Mouse (Mus musculus) limb, embryonic 10.5 days (tissue): ENCODE data around the gene P2ry6. TPM values are rescaled to one million over a fixed set of nuclear protein-coding genes. Genes with fewer than 3 reads are reported as not detected.

Experiments
- DNase-seq: peaks from one replicate; pipeline ENCODE4 v3.0.0-alpha.2; 2017; ENCODE audit warnings: low spot score
- H3K27ac ChIP-seq: fragments of 300-500 bp; sonication (generic); 2 replicates; pipeline ENCODE4 v1.5.1; 2016; ENCODE audit warnings: mild to moderate bottlenecking
- H3K27me3 ChIP-seq: fragments of 300-500 bp; sonication (generic); 2 replicates; pipeline ENCODE4 v1.6.1; 2016; ENCODE audit warnings: low read depth, mild to moderate bottlenecking; ENCODE audit not compliant: poor library complexity, severe bottlenecking
- H3K36me3 ChIP-seq: fragments of 300-500 bp; sonication (generic); 2 replicates; pipeline ENCODE4 v1.6.1; 2016; ENCODE audit warnings: mild to moderate bottlenecking, moderate library complexity
- H3K4me1 ChIP-seq: fragments of 300-500 bp; sonication (generic); 2 replicates; pipeline ENCODE4 v1.6.1; 2016
- H3K4me3 ChIP-seq: fragments of 300-500 bp; sonication (generic); 2 replicates; pipeline ENCODE4 v1.5.1; 2016; ENCODE audit warnings: mild to moderate bottlenecking, moderate library complexity
- H3K9me3 ChIP-seq: fragments of 300-500 bp; sonication (generic); replicated peaks from 2 replicates; pipeline ENCODE4 v1.6.1; 2016; ENCODE audit warnings: mild to moderate bottlenecking
- WGBS: fragments of 180-500 bp; shearing (Covaris S2); methylation state at CpG from one replicate; pipeline ENCODE4 v1.1.7; 2016; 5-methylcytosine and 5-hydroxymethylcytosine counted together
- polyA plus RNA-seq: library from polyadenylated mRNA; unstranded; fragments of >200 nt; fragmentation: Nextera tagmentation; extraction: Ambion mirVana; gene quantifications from 2 replicates; pipeline ENCODE4 v1.2.1, GENCODE M21; 2016

The P2ry6 gene
- 1.1 and 1.6 TPM in 2 replicates for polyA plus RNA-seq

GRCm38 (mm10) chr7:100974135-100974903 is at the start of gene P2ry6:
Gene P2ry6, minus strand, starts transcription at chr7:100974649.
- Histone ChIP-seq H3K4me3 (peak within 1 kb of the TSS; percentile 54), H3K4me1 (peaks cover 32% of the 10 kb centered on the region), H3K27ac (peak within 1 kb of the TSS; percentile 79), H3K36me3 (no peaks in the 10 kb centered on the region), H3K9me3 (no peaks in the 10 kb centered on the region), H3K27me3 (peaks cover 45% of the 10 kb centered on the region)
- DNase-seq: peak; percentile 45
- WGBS: 4% methylated on average over 36 of the region's 36 CpGs

GRCm38 (mm10) chr7:101017492-101017891 is 43.0 kb upstream of the P2ry6 start:
- H3K4me1 ChIP-seq: peaks cover 11% of the 10 kb centered on the region

DNA sequence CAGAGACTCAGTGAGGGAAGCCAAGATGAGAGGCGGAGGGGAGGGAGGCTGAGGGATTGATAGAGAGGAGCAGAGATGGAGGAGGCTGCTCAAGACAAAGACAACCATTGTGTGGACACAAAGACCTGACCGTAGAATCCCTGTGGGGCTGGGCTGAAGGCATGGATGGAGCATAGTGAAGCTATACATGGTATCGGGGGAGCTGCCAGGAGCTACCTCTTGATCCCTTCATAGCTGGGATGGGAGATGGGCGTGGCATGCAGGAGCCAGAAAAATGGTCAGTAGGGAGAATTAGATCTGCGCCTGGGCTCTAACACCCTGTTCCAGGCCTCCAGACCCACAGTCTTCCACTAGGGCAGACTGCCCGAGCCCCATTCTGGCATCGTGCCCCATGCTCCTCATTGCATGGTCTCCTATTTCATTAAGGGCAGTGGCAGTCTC is 42.6 kb upstream of the P2ry6 start:
- 74% methylated on average over 7 of the region's 7 CpGs for WGBS
- Histone ChIP-seq H3K36me3 (no peaks in the 10 kb centered on the region), H3K27me3 (peaks cover 39% of the 10 kb centered on the region), H3K4me1 (peaks cover 14% of the 10 kb centered on the region), H3K27ac (no peak overlapping the region), H3K9me3 (no peaks in the 10 kb centered on the region), H3K4me3 (no peak overlapping the region)
- no peak for DNase-seq

More at GRCm38 (mm10) chr7:101017492-101017891, 43.0 kb upstream of the P2ry6 start:
- Histone ChIP-seq H3K27me3 (peaks cover 35% of the 10 kb centered on the region), H3K9me3 (no peaks in the 10 kb centered on the region), H3K36me3 (no peaks in the 10 kb centered on the region), H3K27ac (no peak overlapping the region), H3K4me3 (no peak overlapping the region)
- 73% methylated on average over 6 of the region's 6 CpGs for WGBS
- no peak for DNase-seq

GRCm38 (mm10) chr7:101014985-101015384 is 40.5 kb upstream of the P2ry6 start:
- no peaks in the 10 kb centered on the region for H3K36me3 ChIP-seq
- no peak overlapping the region for H3K4me3 ChIP-seq
- WGBS: 68% methylated on average over 1 of the region's 1 CpGs
- H3K27me3 ChIP-seq: peaks cover 60% of the 10 kb centered on the region
- H3K27ac ChIP-seq: no peak overlapping the region
- no peaks in the 10 kb centered on the region for H3K9me3 ChIP-seq
- DNase-seq: no peak
- peaks cover 26% of the 10 kb centered on the region for H3K4me1 ChIP-seq

DNA sequence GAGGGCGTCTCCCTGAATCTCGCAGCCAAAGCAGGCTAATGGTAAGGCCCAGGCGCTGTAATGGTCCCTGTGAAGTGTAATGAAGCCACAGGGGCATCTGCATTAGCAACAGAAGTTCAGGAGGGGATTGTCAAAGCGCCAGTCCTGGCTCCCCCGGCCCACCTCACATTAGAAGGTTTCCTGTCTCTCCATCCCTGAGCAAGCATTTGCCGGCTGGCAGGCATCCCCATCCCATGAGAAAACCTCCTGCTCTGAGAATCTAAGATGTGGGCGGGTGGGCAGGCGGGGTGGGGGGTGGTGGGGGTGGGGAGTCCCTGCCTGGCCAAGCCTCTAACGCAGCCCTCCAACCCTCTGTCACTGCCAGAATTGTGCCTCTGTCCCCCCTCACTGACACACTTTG is 39.6 kb upstream of the P2ry6 start:
- H3K4me3 ChIP-seq: no peak overlapping the region
- WGBS: 16% methylated on average over 9 of the region's 9 CpGs
- DNase-seq: no peak
- no peaks in the 10 kb centered on the region for H3K9me3 ChIP-seq
- no peak overlapping the region for H3K27ac ChIP-seq
- no peaks in the 10 kb centered on the region for H3K36me3 ChIP-seq
- H3K27me3 ChIP-seq: peaks cover 69% of the 10 kb centered on the region
- H3K4me1 ChIP-seq: peaks cover 26% of the 10 kb centered on the region

GRCm38 (mm10) chr7:101012541-101012940 is 38.1 kb upstream of the P2ry6 start, which contains the start of gene P2ry2:
Gene P2ry2, minus strand, starts transcription at chr7:101012866.
- peak within 1 kb of the TSS; percentile 61 for H3K27ac ChIP-seq
- H3K27me3 ChIP-seq: peaks cover 76% of the 10 kb centered on the region
- H3K9me3 ChIP-seq: no peaks in the 10 kb centered on the region
- peak within 1 kb of the TSS; percentile 66 for H3K4me3 ChIP-seq
- H3K36me3 ChIP-seq: no peaks in the 10 kb centered on the region
- DNase-seq: no peak
- 66% methylated on average over 4 of the region's 4 CpGs for WGBS
- H3K4me1 ChIP-seq: peaks cover 26% of the 10 kb centered on the region

GRCm38 (mm10) chr7:101011681-101012367 is 37.4 kb upstream of the P2ry6 start:
- Histone ChIP-seq H3K36me3 (no peaks in the 10 kb centered on the region), H3K27ac (peak overlapping the region; percentile 61), H3K4me3 (peak overlapping the region; percentile 66), H3K9me3 (no peaks in the 10 kb centered on the region), H3K27me3 (peaks cover 71% of the 10 kb centered on the region), H3K4me1 (peaks cover 26% of the 10 kb centered on the region)
- peak; percentile 81 for DNase-seq
- under 1% methylated on average over 53 of the region's 53 CpGs for WGBS

- H3K9me3 ChIP-seq: no peaks in the 10 kb centered on the region
- no peak for DNase-seq
- 66% methylated on average over 3 of the region's 3 CpGs for WGBS
- H3K4me1 ChIP-seq: peaks cover 26% of the 10 kb centered on the region
- H3K27ac ChIP-seq: no peak overlapping the region
- no peak overlapping the region for H3K4me3 ChIP-seq
- peaks cover 82% of the 10 kb centered on the region for H3K27me3 ChIP-seq
- no peaks in the 10 kb centered on the region for H3K36me3 ChIP-seq
These were observed 36.3 kb upstream of the P2ry6 start for GRCm38 (mm10) chr7:101010741-101011140.

- H3K27ac ChIP-seq: no peak overlapping the region
- no peaks in the 10 kb centered on the region for H3K36me3 ChIP-seq
- no peaks in the 10 kb centered on the region for H3K9me3 ChIP-seq
- 67% methylated on average over 2 of the region's 2 CpGs for WGBS
- H3K4me3 ChIP-seq: no peak overlapping the region
- peaks cover 23% of the 10 kb centered on the region for H3K4me1 ChIP-seq
- DNase-seq: no peak
- peaks cover 44% of the 10 kb centered on the region for H3K27me3 ChIP-seq
These were observed 31.8 kb upstream of the P2ry6 start for GRCm38 (mm10) chr7:101006201-101006600.

DNA sequence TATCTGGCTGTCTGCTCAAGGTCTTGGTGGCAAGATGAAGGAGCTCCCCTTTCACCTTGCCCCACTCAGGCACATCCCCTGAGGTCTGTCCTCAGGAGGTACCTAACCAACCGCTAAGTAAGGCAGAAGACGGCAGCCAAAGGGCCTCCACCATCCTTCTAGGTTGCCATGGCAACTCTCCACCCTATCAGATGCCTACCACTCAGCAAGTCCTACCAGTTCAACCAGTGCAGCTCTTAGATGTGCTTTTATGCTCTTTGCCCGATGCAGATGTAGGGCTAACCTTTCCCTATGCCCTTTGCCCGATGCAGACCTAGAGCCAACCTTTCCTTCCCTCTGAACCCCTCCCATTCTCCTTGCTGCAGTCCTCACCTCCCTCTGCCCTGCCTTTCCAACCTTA is 30.7 kb upstream of the P2ry6 start:
- DNase-seq: no peak
- Histone ChIP-seq H3K36me3 (no peaks in the 10 kb centered on the region), H3K27me3 (peaks cover 33% of the 10 kb centered on the region), H3K27ac (no peak overlapping the region), H3K9me3 (no peaks in the 10 kb centered on the region), H3K4me1 (peaks cover 20% of the 10 kb centered on the region), H3K4me3 (no peak overlapping the region)
- WGBS: 58% methylated on average over 4 of the region's 4 CpGs

DNA sequence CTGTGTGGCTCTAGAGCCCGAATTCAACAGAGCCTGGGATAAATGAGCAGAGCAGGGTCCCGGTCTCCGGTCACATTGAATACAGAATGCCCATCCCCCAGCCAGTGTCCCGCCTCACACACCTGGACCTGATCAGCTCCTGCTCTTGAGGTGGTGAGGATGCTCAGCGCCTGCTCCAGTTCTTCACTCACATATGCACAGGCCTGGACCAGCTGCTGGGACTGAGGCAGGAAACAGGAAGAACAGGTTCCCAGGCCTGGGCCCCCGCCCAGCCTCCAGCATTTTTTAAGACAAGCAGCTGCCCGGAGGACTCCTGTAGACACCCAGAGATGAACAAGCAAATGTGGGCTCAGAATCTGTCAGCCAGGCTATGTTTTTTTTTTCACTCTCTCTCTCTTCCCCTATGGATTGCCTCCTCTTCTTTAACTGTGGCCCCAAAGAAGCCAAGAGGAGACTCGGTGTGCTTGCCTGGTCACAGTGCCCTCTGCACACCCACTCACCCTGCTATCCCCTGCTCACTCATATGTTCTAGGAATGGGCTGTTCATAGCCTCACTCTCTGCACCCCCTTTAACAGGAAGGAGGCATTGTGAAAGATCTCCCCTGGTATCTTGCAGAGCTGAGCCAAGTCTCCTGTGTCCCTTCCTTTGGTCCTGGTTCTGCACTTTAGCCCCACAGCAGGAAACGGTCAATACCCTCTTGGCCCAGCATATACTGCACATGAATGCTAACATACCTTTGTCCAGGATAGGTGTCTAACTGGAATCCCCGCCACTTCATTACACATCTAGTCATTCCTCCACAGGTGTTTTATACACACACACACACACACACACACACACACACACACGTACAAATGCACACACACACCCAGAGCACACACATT is 29.2 kb upstream of the P2ry6 start:
- peak; percentile 56 for DNase-seq
- Histone ChIP-seq H3K4me3 (no peak overlapping the region), H3K36me3 (no peaks in the 10 kb centered on the region), H3K9me3 (no peaks in the 10 kb centered on the region), H3K27me3 (peaks cover 19% of the 10 kb centered on the region; the same call in 1 of the 2 replicates), H3K4me1 (peaks cover 25% of the 10 kb centered on the region), H3K27ac (peak overlapping the region; percentile 51)
- WGBS: 69% methylated on average over 11 of the region's 11 CpGs

GRCm38 (mm10) chr7:101002274-101002673 is 27.8 kb upstream of the P2ry6 start:
- Histone ChIP-seq H3K4me1 (peaks cover 25% of the 10 kb centered on the region), H3K9me3 (no peaks in the 10 kb centered on the region), H3K36me3 (no peaks in the 10 kb centered on the region), H3K27me3 (peaks cover 14% of the 10 kb centered on the region; the same call in 1 of the 2 replicates), H3K4me3 (no peak overlapping the region), H3K27ac (peak overlapping the region; percentile 14; the same call in 1 of the 2 replicates)
- no peak for DNase-seq
- WGBS: 82% methylated on average over 6 of the region's 6 CpGs
